Mouse (Mus musculus) heart, embryonic 10.5 days (tissue): ENCODE measurements at regions not wholly inside any gene's neighbourhood (a gene's known extent, or its start where the extent isn't known, plus 50 kb on each side); places are given as distances from the start of the nearest gene placed in this dataset.

Source experiments
- DNase-seq: peaks from one replicate; pipeline ENCODE4 v3.0.0-alpha.2; 2017; ENCODE audit warnings: low spot score
- H3K27ac ChIP-seq: fragments of 300-500 bp; sonication (generic); 2 replicates; pipeline ENCODE4 v1.5.1; 2016; ENCODE audit warnings: mild to moderate bottlenecking
- H3K27me3 ChIP-seq: fragments of 300-500 bp; sonication (generic); 2 replicates; pipeline ENCODE4 v1.6.1; 2016; ENCODE audit warnings: mild to moderate bottlenecking; ENCODE audit not compliant: poor library complexity, insufficient read depth, severe bottlenecking
- H3K36me3 ChIP-seq: fragments of 300-500 bp; sonication (generic); 2 replicates; pipeline ENCODE4 v1.6.1; 2016; ENCODE audit warnings: mild to moderate bottlenecking, moderate library complexity
- H3K4me1 ChIP-seq: fragments of 300-500 bp; sonication (generic); 2 replicates; pipeline ENCODE4 v1.6.1; 2016; ENCODE audit warnings: mild to moderate bottlenecking
- H3K4me3 ChIP-seq: fragments of 300-500 bp; sonication (generic); 2 replicates; pipeline ENCODE4 v1.5.1; 2016; ENCODE audit warnings: mild to moderate bottlenecking, moderate library complexity
- H3K9me3 ChIP-seq: fragments of 300-500 bp; sonication (generic); 2 replicates; pipeline ENCODE4 v1.6.1; 2016; ENCODE audit warnings: mild to moderate bottlenecking, moderate library complexity
- WGBS: fragments of 180-500 bp; shearing (Covaris S2); methylation state at CpG from one replicate; pipeline ENCODE4 v1.1.7; 2016; 5-methylcytosine and 5-hydroxymethylcytosine counted together

DNA sequence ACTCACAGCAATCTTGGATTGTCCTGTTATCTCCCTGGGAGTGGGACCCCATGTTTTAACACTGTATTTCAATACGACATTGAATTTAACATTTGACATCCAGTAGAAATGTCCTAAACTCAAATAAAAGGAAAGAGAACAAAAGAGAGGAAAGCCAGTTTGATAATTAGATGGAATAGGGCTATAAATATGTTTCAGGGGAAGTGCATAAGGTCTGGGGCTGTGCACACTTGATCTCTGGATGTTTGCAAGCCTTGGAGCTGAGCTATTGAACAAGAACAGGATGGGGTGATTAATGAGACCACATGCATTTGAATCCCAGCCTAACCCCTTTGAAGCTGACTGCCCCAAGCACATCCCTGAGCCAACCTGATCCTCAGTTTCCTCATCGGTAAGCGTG, 264.0 kb upstream of the Npvf start:
- Histone ChIP-seq H3K27me3 (0 out of 2 replicates have a peak, but pooled peaks cover 4% of the 10 kb centered on the region), H3K4me1 (no peaks in the 10 kb centered on the region), H3K9me3 (no peaks in the 10 kb centered on the region), H3K27ac (no peak overlapping the region), H3K36me3 (no peaks in the 10 kb centered on the region), H3K4me3 (no peak overlapping the region)
- DNase-seq: no peak
- 78% methylated on average over 3 of the region's 3 CpGs for WGBS

DNA sequence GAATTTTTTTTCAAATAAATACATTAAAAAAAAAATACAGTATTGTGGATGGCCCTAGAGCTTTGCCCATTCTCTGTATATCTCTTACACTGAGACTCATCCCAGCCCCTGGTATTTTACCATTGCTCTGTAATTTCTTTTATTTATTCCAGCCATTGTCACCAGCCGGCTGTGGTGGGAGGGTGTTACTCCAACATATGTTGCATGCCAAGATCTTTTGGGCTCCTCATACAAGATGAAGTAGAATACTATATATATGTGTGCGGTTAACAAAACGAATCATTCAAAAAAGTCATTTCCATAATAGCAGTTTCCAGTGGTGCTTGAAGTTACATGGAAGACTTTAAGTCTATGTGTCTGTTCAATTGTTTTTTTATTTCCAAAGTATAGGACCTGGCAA, 268.0 kb upstream of the Npvf start:
- Histone ChIP-seq H3K4me3 (no peak overlapping the region), H3K36me3 (no peaks in the 10 kb centered on the region), H3K27ac (no peak overlapping the region), H3K9me3 (0 out of 2 replicates have a peak, but pooled peaks cover 4% of the 10 kb centered on the region), H3K4me1 (peaks cover 3% of the 10 kb centered on the region; the same call in 1 of the 2 replicates), H3K27me3 (peaks cover 12% of the 10 kb centered on the region; the same call in 1 of the 2 replicates)
- no peak for DNase-seq
- WGBS: 92% methylated on average over 3 of the region's 3 CpGs

DNA sequence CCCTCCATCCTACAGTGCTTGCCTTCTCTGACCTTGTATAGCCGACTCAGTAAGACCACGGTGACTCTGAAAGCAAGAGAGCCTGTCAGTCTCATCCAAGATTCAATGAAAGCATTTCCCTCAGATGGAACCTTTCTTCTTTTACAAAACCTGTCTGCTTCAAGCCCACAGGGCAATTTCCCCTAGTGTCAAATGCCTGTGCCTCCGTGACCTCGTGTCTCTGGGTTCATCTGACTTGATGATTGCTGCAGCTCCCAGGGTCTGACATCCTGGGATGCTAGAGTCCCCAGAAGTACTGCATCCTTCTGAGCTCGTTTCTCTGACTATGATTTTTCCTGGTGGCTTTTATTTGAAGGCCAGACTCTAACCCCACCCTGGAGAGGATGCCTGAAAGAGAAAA, 270.3 kb upstream of the Npvf start:
- WGBS: 42% methylated on average over 5 of the region's 5 CpGs
- peaks cover 3% of the 10 kb centered on the region; the same call in 1 of the 2 replicates for H3K4me1 ChIP-seq
- 0 out of 2 replicates have a peak, but pooled peaks cover 4% of the 10 kb centered on the region for H3K9me3 ChIP-seq
- no peak for DNase-seq
- H3K36me3 ChIP-seq: no peaks in the 10 kb centered on the region
- peaks cover 17% of the 10 kb centered on the region for H3K27me3 ChIP-seq
- H3K27ac ChIP-seq: no peak overlapping the region
- H3K4me3 ChIP-seq: no peak overlapping the region

DNA sequence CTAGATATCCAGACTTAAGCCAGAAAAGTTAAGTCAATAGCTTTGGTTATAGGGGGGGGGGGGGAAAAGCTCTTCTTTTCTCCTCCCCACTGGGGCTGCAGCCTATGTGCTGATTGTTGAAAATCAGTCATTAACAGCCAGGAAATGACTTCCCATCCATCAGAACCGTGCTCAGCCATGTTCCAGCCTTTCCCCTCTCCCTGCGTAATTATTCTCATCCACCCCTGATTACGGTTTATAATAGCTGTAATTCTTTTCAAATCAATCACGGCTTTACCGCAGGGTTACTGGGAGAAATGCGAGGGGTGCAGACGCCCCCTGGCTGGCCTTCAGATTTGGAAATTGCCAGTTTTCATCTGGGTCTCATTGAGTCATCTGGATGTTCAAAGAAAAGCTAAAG, 270.8 kb upstream of the Npvf start:
- Histone ChIP-seq H3K4me3 (no peak overlapping the region), H3K4me1 (peaks cover 3% of the 10 kb centered on the region; the same call in 1 of the 2 replicates), H3K9me3 (0 out of 2 replicates have a peak, but pooled peaks cover 4% of the 10 kb centered on the region), H3K36me3 (no peaks in the 10 kb centered on the region), H3K27me3 (peaks cover 17% of the 10 kb centered on the region), H3K27ac (no peak overlapping the region)
- 71% methylated on average over 7 of the region's 7 CpGs for WGBS
- DNase-seq: no peak

DNA sequence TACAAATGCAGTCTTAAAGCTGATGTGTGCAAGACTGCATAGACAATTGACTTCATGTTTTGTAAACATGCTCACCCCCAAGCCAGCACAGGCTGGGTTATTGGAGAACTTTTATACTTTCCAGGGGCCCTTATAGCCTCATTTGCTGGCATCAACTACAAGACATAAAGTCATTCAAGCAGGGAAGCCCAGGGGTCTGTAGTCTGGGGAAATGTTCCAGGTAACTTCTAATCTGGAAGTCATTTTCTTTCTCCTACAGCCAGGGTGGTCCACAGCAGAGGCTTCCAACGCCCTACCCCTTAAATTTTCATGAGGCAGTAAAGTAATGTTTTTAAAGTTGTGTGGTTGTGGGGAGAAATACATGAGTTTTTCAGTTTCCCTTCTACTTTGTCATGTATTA, 272.1 kb upstream of the Npvf start:
- Histone ChIP-seq H3K36me3 (no peaks in the 10 kb centered on the region), H3K4me3 (no peak overlapping the region), H3K27me3 (peaks cover 17% of the 10 kb centered on the region), H3K9me3 (0 out of 2 replicates have a peak, but pooled peaks cover 4% of the 10 kb centered on the region), H3K4me1 (peaks cover 3% of the 10 kb centered on the region; the same call in 1 of the 2 replicates), H3K27ac (no peak overlapping the region)
- 78% methylated on average over 1 of the region's 1 CpGs for WGBS
- DNase-seq: no peak

DNA sequence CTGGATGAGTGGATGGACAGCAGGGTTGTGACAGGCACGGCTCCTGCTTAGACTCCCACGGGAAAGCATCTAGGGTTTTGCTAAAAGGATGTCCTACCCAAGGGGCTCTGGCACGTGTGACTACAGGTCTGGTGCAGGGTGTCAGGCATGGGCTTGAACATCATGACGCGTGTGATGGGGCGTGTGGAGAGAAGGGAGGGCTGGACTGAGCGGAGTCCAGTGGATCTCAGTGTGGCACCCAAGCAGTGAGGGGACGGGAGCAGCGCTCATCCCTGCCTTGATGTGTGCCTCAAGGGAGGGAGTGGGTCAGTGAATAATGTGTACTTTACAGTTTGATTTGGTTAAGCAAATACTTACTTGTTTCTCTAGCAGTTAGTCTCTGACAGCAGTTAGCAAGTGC, 275.3 kb upstream of the Npvf start:
- no peak for DNase-seq
- H3K27ac ChIP-seq: no peak overlapping the region
- WGBS: 65% methylated on average over 9 of the region's 9 CpGs
- H3K27me3 ChIP-seq: peaks cover 30% of the 10 kb centered on the region; the same call in 1 of the 2 replicates
- H3K4me1 ChIP-seq: 0 out of 2 replicates have a peak, but pooled peaks cover 4% of the 10 kb centered on the region
- H3K9me3 ChIP-seq: 0 out of 2 replicates have a peak, but pooled peaks cover 4% of the 10 kb centered on the region
- H3K36me3 ChIP-seq: no peaks in the 10 kb centered on the region
- no peak overlapping the region for H3K4me3 ChIP-seq

DNA sequence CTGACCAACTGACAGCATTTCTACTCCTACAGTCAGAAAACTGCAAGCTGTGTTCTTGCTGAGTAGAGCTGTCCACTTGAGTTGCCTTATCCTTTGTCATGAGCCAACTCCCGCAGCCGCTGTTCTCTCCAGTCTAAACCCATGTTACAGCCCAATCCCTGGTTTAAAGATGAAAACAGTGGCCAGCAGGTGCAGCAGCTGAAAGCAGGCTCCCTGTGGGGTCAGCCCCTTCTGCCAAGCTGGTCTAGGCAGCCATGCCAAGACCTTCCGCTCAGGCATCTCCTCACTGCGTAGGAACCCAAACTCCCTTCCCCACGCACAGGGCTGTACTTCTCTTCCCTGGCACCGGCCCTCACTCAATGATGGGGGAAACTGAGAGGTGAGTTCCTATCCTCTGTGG, 279.3 kb upstream of the Npvf start:
- DNase-seq: no peak
- H3K9me3 ChIP-seq: no peaks in the 10 kb centered on the region
- no peak overlapping the region for H3K27ac ChIP-seq
- H3K4me1 ChIP-seq: peaks cover 4% of the 10 kb centered on the region; the same call in 1 of the 2 replicates
- H3K27me3 ChIP-seq: peaks cover 31% of the 10 kb centered on the region; the same call in 1 of the 2 replicates
- no peaks in the 10 kb centered on the region for H3K36me3 ChIP-seq
- 87% methylated on average over 6 of the region's 6 CpGs for WGBS
- no peak overlapping the region for H3K4me3 ChIP-seq

DNA sequence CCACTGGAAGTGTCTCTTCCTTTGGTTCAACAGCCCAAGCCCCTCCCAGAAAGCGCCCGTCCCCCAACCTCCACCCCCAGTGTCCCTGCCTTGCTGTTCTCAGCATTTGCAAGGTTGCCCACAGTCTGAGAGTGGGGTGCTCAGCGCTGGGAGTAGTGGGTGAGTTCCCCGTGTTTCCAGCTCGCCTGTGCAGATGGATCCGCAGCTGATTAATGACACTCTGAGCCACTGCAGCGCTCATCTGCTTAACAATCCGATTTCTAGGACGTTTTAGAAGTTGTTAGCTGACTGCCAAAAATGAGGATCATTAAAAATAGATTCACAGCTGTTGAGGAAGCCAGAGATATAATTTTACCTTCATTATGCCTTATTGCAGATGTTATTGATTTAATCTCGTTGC, 280.0 kb upstream of the Npvf start:
- WGBS: 80% methylated on average over 10 of the region's 10 CpGs
- no peaks in the 10 kb centered on the region for H3K9me3 ChIP-seq
- H3K4me3 ChIP-seq: no peak overlapping the region
- no peaks in the 10 kb centered on the region for H3K36me3 ChIP-seq
- no peak for DNase-seq
- no peak overlapping the region for H3K27ac ChIP-seq
- peaks cover 4% of the 10 kb centered on the region; the same call in 1 of the 2 replicates for H3K4me1 ChIP-seq
- peaks cover 30% of the 10 kb centered on the region; the same call in 1 of the 2 replicates for H3K27me3 ChIP-seq

DNA sequence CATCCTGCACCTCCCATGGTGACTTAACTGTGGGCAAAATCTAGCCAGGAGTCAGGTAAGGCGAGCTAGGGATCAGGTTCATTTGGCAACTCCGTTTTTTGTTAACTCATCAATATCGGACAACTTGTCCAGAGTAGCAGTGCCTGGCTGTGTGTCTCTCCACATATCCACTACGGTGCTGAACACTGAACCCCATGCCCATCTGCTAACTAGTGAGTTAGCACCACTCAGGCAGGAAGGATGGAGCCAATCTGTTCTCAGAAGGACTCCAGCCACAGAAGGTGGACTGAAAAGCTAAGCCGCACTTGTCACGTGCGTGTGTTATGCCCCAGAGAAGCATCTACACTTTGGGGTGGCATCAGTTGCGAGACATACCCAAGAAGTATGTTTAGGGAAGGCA, 282.1 kb upstream of the Npvf start:
- Histone ChIP-seq H3K4me3 (no peak overlapping the region), H3K27ac (no peak overlapping the region), H3K9me3 (no peaks in the 10 kb centered on the region), H3K27me3 (peaks cover 26% of the 10 kb centered on the region; the same call in 1 of the 2 replicates), H3K4me1 (peaks cover 4% of the 10 kb centered on the region; the same call in 1 of the 2 replicates), H3K36me3 (no peaks in the 10 kb centered on the region)
- no peak for DNase-seq
- WGBS: 79% methylated on average over 8 of the region's 8 CpGs

DNA sequence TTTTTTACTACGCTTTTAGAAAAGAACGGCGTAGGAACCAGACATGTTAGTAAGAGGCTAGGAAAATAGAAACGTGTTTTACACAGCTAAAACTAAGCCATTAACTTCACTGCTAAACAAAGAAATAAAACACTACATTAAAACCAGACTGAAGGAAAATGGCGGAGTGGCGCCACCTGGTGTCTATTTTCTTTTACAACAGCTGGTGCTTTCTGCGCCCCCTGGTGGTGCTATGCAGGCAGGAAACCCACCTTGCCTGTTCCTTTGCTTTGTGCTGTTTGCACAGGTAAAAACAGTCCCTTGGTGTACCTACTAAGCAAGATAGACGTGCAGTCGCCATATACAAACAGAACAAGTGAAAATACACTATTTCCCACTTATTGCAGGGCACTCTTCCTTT, 282.9 kb upstream of the Npvf start:
- H3K27ac ChIP-seq: no peak overlapping the region

DNA sequence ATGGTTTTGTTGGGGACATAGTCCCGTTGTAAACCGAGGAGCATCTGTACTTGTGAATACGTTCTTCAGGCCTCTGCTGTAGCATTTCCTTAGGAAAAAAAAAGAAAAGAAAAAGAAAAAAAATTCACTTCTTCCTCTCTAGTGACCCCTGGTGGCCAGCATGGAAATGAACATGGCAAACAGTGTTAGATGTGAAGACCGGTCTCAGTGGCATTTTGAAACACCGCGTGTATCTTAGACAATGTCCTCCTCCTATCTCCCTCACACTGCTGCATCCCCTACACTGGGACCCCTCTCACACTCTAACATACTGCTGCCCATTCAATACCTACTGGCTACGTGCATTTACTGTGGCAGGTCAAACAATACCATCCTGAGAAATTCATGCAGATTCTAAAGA, 284.6 kb upstream of the Npvf start:
- Histone ChIP-seq H3K27ac (no peak overlapping the region; the same call in 1 of the 2 replicates), H3K27me3 (peaks cover 14% of the 10 kb centered on the region; the same call in 1 of the 2 replicates), H3K36me3 (no peaks in the 10 kb centered on the region), H3K9me3 (no peaks in the 10 kb centered on the region), H3K4me1 (no peaks in the 10 kb centered on the region; the same call in 1 of the 2 replicates), H3K4me3 (no peak overlapping the region)
- 26% methylated on average over 7 of the region's 7 CpGs for WGBS
- DNase-seq: no peak

More for the DNA sequence above, 282.9 kb upstream of the Npvf start:
- H3K9me3 ChIP-seq: no peaks in the 10 kb centered on the region
- peaks cover 4% of the 10 kb centered on the region; the same call in 1 of the 2 replicates for H3K4me1 ChIP-seq
- no peaks in the 10 kb centered on the region for H3K36me3 ChIP-seq
- H3K27me3 ChIP-seq: peaks cover 26% of the 10 kb centered on the region; the same call in 1 of the 2 replicates
- WGBS: 27% methylated on average over 9 of the region's 9 CpGs
- no peak overlapping the region for H3K4me3 ChIP-seq
- DNase-seq: peak; percentile 84

DNA sequence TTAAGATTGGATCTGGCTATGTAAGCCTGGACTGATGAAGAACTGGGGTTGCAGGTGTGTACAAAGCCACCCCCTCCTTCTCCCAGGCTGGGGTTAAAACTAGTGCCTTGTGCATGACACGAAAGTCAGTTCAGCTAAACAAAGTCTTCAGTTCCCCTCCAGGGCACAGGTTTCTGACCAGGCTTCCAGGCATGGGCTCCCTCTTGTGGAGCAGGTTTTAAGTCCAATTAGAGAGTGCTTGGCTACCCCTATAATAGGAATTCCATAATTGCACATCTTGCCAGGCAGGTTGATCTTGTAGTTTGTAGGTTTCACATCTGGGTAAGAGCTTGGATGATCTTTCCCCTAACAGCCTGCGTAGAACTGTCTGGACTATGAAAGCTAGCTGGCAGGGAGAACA, 285.2 kb upstream of the Npvf start:
- Histone ChIP-seq H3K27ac (no peak overlapping the region), H3K4me3 (no peak overlapping the region), H3K36me3 (no peaks in the 10 kb centered on the region), H3K9me3 (no peaks in the 10 kb centered on the region), H3K4me1 (no peaks in the 10 kb centered on the region; the same call in 1 of the 2 replicates), H3K27me3 (peaks cover 8% of the 10 kb centered on the region; the same call in 1 of the 2 replicates)
- 62% methylated on average over 2 of the region's 2 CpGs for WGBS
- no peak for DNase-seq

DNA sequence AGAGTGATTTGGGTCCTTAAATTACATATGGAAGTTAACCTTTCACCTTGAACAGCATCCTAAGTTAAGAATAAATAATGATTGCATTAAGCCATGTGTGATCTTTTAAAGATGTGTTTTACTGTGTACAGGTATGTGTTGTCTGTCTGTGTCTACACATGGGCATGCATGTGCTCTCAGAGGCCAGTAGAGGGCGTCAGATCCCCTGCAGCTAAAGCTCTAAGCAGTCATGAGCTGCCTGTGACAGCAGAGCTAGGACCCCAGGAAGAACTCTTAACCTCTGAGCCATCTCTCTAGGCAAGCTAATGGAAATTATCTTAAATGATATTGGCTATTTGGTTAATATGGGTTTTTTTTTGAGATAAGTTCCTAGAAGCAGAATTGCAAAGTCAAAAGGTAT, 285.9 kb upstream of the Npvf start:
- Histone ChIP-seq H3K27ac (no peak overlapping the region), H3K4me1 (no peaks in the 10 kb centered on the region; the same call in 1 of the 2 replicates), H3K36me3 (no peaks in the 10 kb centered on the region), H3K9me3 (no peaks in the 10 kb centered on the region), H3K4me3 (no peak overlapping the region), H3K27me3 (peaks cover 4% of the 10 kb centered on the region; the same call in 1 of the 2 replicates)
- 32% methylated on average over 1 of the region's 1 CpGs for WGBS
- DNase-seq: no peak
